Comparison of ENCODE assay signal across 9 mouse cellular contexts in the genomic region with DNA sequence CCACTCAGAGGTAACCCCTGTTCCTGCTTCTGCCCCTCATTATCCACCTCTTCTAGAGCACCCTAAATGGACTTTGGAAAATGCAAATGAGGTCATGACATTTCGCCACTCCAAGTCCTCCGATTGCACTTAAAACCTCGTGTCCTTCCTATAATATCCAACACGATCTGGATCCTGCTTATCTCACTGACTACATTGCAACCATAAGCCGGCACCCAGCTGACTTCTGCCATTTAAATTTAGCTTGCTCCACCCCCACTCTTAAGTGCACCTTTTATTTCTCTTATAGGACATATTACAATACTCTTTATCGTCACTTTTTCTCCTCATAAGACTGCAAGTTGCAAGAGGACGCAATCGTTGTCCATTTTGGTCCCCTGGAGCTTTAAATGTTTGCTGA. TPM values are rescaled to one million over a fixed set of nuclear protein-coding genes. Genes with fewer than 3 reads are reported as not detected.
A peak's percentile ranks its signal among the peaks of the same experiment; 100 is the strongest.
DNase-seq lines count a peak whose midpoint lies in the region; ATAC-seq and TF ChIP-seq lines count a peak whose summit lies in the region.
"Had no signal": no experiment of that assay in that cellular context is flagged by ENCODE, and none has a peak within 500 bp of the region (broad histone marks: within the 10 kb centered on the region; RNA-seq: fewer than 3 reads in every experiment).

No protein-coding gene starts in this region.

- WGBS in heart, postnatal 0 days = 65% methylated on average over 8 of the region's 8 CpGs
- WGBS in liver, embryonic 16.5 days (ENCODE audit: insufficient replicate concordance) = 59% methylated on average over 8 of the region's 8 CpGs

- in situ Hi-C loops in CH12.LX (cut with MboI; ENCODE audit: low pct_ligation_motif_present, low pct_unique_long_range_greater_than_20kb, low sequenced_read_pairs) = no loop called here

- H3K27ac ChIP-seq in CH12.LX (ENCODE audit: insufficient read depth, low read depth) = no peak overlapping the region
- peak overlapping the region; percentile 99 for H3K27ac ChIP-seq in heart, postnatal 0 days (ENCODE audit: low read depth)
- peak overlapping the region; percentile 95; the same call in 1 of the 2 replicates for H3K27ac ChIP-seq in liver, embryonic 16.5 days (ENCODE audit: low read length)

- H3K36me3 ChIP-seq in erythroblast, embryonic 14.5 days (ENCODE audit: control insufficient read depth) = peaks cover 26% of the 10 kb centered on the region
- peaks cover 9 to 46% of the 10 kb centered on the region in 2 experiments for H3K36me3 ChIP-seq in CH12.LX (replicated peaks in 1 of 2; ENCODE audit: control insufficient read depth in 1 of 2, insufficient read depth in 1 of 2, low read length in 1 of 2)
- peaks cover 31% of the 10 kb centered on the region for H3K36me3 ChIP-seq in heart, postnatal 0 days (replicated peaks; ENCODE audit: control insufficient read depth, insufficient read depth, low read length)
- peaks cover 3% of the 10 kb centered on the region; the same call in 1 of the 2 replicates for H3K36me3 ChIP-seq in liver, embryonic 16.5 days (ENCODE audit: control insufficient read depth, insufficient read depth)

- dilution Hi-C loops in CH12.LX (cut with MboI; ENCODE audit: extremely low pct_ligation_motif_present, extremely low pct_unique_long_range_greater_than_20kb, low sequenced_read_pairs) = no loop called here

- peak overlapping the region; percentile 65; the same call in 1 of the 2 replicates for H3K4me2 ChIP-seq in CH12.LX (ENCODE audit: insufficient read depth, low read depth, poor library complexity, severe bottlenecking)
- H3K4me2 ChIP-seq in heart, postnatal 0 days (ENCODE audit: low read depth, low read length) = peak overlapping the region; percentile 58
- H3K4me2 ChIP-seq in liver, embryonic 16.5 days (ENCODE audit: low read depth, low read length) = peak overlapping the region; percentile 78

- TF ChIP-seq RAD21 in CH12.LX (IDR thresholded peaks at IDR 0.05; ENCODE audit: low read depth, low read length) = no peak

- peaks cover 27% of the 10 kb centered on the region for H3K4me1 ChIP-seq in erythroblast, embryonic 14.5 days (ENCODE audit: control insufficient read depth)
- H3K4me1 ChIP-seq in CH12.LX (ENCODE audit: control insufficient read depth in 1 of 2, insufficient read depth in 2 of 2) = peaks cover 4 to 17% of the 10 kb centered on the region in 2 experiments
- peaks cover 8% of the 10 kb centered on the region for H3K4me1 ChIP-seq in heart, postnatal 0 days (ENCODE audit: control insufficient read depth, insufficient read depth)
- peaks cover 14% of the 10 kb centered on the region for H3K4me1 ChIP-seq in liver, embryonic 16.5 days (ENCODE audit: control insufficient read depth, low read depth, low read length)

- TF ChIP-seq CTCF in CH12.LX (conservative IDR thresholded peaks at IDR 0.05 in 1 of 2, IDR thresholded peaks at IDR 0.05 in 1 of 2; ENCODE audit: low read depth in 2 of 2, low read length in 2 of 2) = no peak
- no peak for TF ChIP-seq CTCF in heart, postnatal 0 days (IDR thresholded peaks at IDR 0.05; ENCODE audit: low read depth)

- no peak for TF ChIP-seq EP300 in CH12.LX (IDR thresholded peaks at IDR 0.05; ENCODE audit: low read length)
- no peak for TF ChIP-seq EP300 in heart, postnatal 0 days (IDR thresholded peaks at IDR 0.05; ENCODE audit: low read depth)

- H3K27me3 ChIP-seq in erythroblast, embryonic 14.5 days (ENCODE audit: control insufficient read depth) = no peaks in the 10 kb centered on the region
- H3K27me3 ChIP-seq in CH12.LX (replicated peaks) = no peaks in the 10 kb centered on the region
- H3K27me3 ChIP-seq in heart, postnatal 0 days (ENCODE audit: control insufficient read depth, insufficient read depth, low read length) = no peaks in the 10 kb centered on the region
- no peaks in the 10 kb centered on the region for H3K27me3 ChIP-seq in liver, embryonic 16.5 days (ENCODE audit: control insufficient read depth, insufficient read depth, low read depth, low read length)

- no peak for ATAC-seq in erythroblast, adult 5-6 weeks (replicated peaks; ENCODE audit: low FRiP score, poor library complexity, severe bottlenecking)
- ATAC-seq in heart, postnatal 0 days (ENCODE audit: insufficient read depth, low read depth) = no peak
- ATAC-seq in liver, embryonic 16.5 days (ENCODE audit: low read depth) = no peak

- peak overlapping the region; percentile 88 for H3K4me3 ChIP-seq in erythroblast, embryonic 14.5 days (replicated peaks)
- H3K4me3 ChIP-seq in CH12.LX (replicated peaks in 1 of 3; ENCODE audit: low read depth in 2 of 3, low read length in 2 of 3, poor library complexity in 1 of 3) = peak overlapping the region in 1 of 3 experiments; percentile 57
- H3K4me3 ChIP-seq in heart, postnatal 0 days (ENCODE audit: low read depth, low read length) = peak overlapping the region; percentile 81
- peak overlapping the region; percentile 88 for H3K4me3 ChIP-seq in liver, embryonic 16.5 days (ENCODE audit: low read depth, low read length)

- peak overlapping the region; percentile 96 for H3K9ac ChIP-seq in CH12.LX (ENCODE audit: insufficient read depth, low read depth)
- H3K9ac ChIP-seq in heart, postnatal 0 days (replicated peaks; ENCODE audit: low read depth, low read length) = peak overlapping the region; percentile 88; the same call in 1 of the 2 replicates
- H3K9ac ChIP-seq in liver, embryonic 16.5 days (ENCODE audit: low read depth, low read length) = no peak overlapping the region

- H3K9me3 ChIP-seq in erythroblast, embryonic 14.5 days (ENCODE audit: control insufficient read depth, low read length) = peaks cover 5% of the 10 kb centered on the region; the same call in 1 of the 2 replicates
- H3K9me3 ChIP-seq in CH12.LX (replicated peaks; ENCODE audit: low read length) = no peaks in the 10 kb centered on the region
- no peaks in the 10 kb centered on the region for H3K9me3 ChIP-seq in heart, postnatal 0 days (replicated peaks; ENCODE audit: control insufficient read depth, low read length)
- no peaks in the 10 kb centered on the region for H3K9me3 ChIP-seq in liver, embryonic 16.5 days (replicated peaks; ENCODE audit: control insufficient read depth, low read length)

- TF ChIP-seq POLR2A in CH12.LX (IDR thresholded peaks at IDR 0.05; ENCODE audit: low read depth, low read length) = no peak

- no peak for DNase-seq in CH12.LX (ENCODE audit: extremely low read depth)
- no peak for DNase-seq in heart, postnatal 0 days (ENCODE audit: low spot score)
- DNase-seq in frontal cortex, postnatal 36 days (ENCODE audit: low spot score in 2 of 2) = no peak
- no peak for DNase-seq in urinary bladder, postnatal 4 days (ENCODE audit: low spot score in 2 of 2)
- no peak for DNase-seq in cerebellum, adult 8-10 months

- 0 out of 2 replicates have a peak, but pooled peaks cover 5% of the 10 kb centered on the region for H3K79me2 ChIP-seq in CH12.LX (replicated peaks; ENCODE audit: control insufficient read depth, extremely low read depth, insufficient read depth, poor library complexity, severe bottlenecking)

RNA-seq across cellular contexts. Expression of gene Zfp784, which starts 0.8 kb away (rescaled TPM):
- 0.06 and 0.09 TPM in 2 replicates for polyA plus RNA-seq in erythroblast, embryonic 14.5 days (2012)
- not detected in 2 replicates for total RNA-seq in erythroblast, adult 5-6 weeks (2015; ENCODE audit: low replicate concordance)
- total RNA-seq in erythroblast, adult 5-6 weeks (2017; ENCODE audit: low replicate concordance) = 0.84 TPM in 1 of 2 replicates, not detected in the other
- 1.0 and 1.5 TPM in 2 replicates for total RNA-seq in CH12.LX (2012; rRNA removed)
- total RNA-seq in CH12.LX (2014; rRNA removed) = 0.72 and 1.1 TPM in 2 replicates
- 0.53 and 1.4 TPM in 2 replicates for polyA plus RNA-seq in CH12.LX (2012; ENCODE audit: insufficient read length, low read depth)
- total RNA-seq in heart, postnatal 0 days (2014; rRNA removed; ENCODE audit: low replicate concordance) = 7.2 and 8.3 TPM in 2 replicates
- polyA plus RNA-seq in heart, postnatal 0 days (2015; fragmentation: Nextera tagmentation; extraction: Ambion mirVana) = 8.0 and 8.2 TPM in 2 replicates
- polyA plus RNA-seq in liver, embryonic 16.5 days (2015; fragmentation: Nextera tagmentation; extraction: Ambion mirVana) = 1.3 and 1.7 TPM in 2 replicates

RNA-seq across cellular contexts. Expression of gene 4632433K11Rik, which starts 3.5 kb away (rescaled TPM):
- not detected in 2 replicates for polyA plus RNA-seq in erythroblast, embryonic 14.5 days (2012)
- not detected in 2 replicates for total RNA-seq in erythroblast, adult 5-6 weeks (2015; ENCODE audit: low replicate concordance)
- 0.60 TPM in 1 of 2 replicates, not detected in the other for total RNA-seq in erythroblast, adult 5-6 weeks (2017; ENCODE audit: low replicate concordance)
- total RNA-seq in CH12.LX (2012; rRNA removed) (not detected in 2 replicates), CH12.LX (2014; rRNA removed) (not detected in 2 replicates)
- not detected in 2 replicates for polyA plus RNA-seq in CH12.LX (2012; ENCODE audit: insufficient read length, low read depth)
- 0.99 TPM in 1 of 2 replicates, not detected in the other for total RNA-seq in heart, postnatal 0 days (2014; rRNA removed; ENCODE audit: low replicate concordance)
- not detected in 2 replicates for polyA plus RNA-seq in heart, postnatal 0 days (2015; fragmentation: Nextera tagmentation; extraction: Ambion mirVana)
- polyA plus RNA-seq in liver, embryonic 16.5 days (2015; fragmentation: Nextera tagmentation; extraction: Ambion mirVana) = not detected in 2 replicates
- polyA plus RNA-seq: small intestine, adult 2 months had no signal

RNA-seq across cellular contexts. Expression of gene Zfp580, which starts 13.9 kb away (rescaled TPM):
- polyA plus RNA-seq in erythroblast, embryonic 14.5 days (2012) = 0.10 and 0.26 TPM in 2 replicates
- not detected in 2 replicates for total RNA-seq in erythroblast, adult 5-6 weeks (2015; ENCODE audit: low replicate concordance)
- total RNA-seq in erythroblast, adult 5-6 weeks (2017; ENCODE audit: low replicate concordance) = 0.26 TPM in 1 of 2 replicates, not detected in the other
- total RNA-seq in CH12.LX (2012; rRNA removed) (1.6 and 2.6 TPM in 2 replicates), CH12.LX (2014; rRNA removed) (1.2 TPM in 2 replicates)
- polyA plus RNA-seq in CH12.LX (2012; ENCODE audit: insufficient read length, low read depth) = 9.4 and 15.6 TPM in 2 replicates
- total RNA-seq in heart, postnatal 0 days (2014; rRNA removed; ENCODE audit: low replicate concordance) = 15.0 TPM in 1 of 2 replicates, not detected in the other
- 14.7 and 16.6 TPM in 2 replicates for polyA plus RNA-seq in heart, postnatal 0 days (2015; fragmentation: Nextera tagmentation; extraction: Ambion mirVana)
- polyA plus RNA-seq in liver, embryonic 16.5 days (2015; fragmentation: Nextera tagmentation; extraction: Ambion mirVana) = 0.89 and 1.8 TPM in 2 replicates

RNA-seq across cellular contexts. Expression of gene Ccdc106, which starts 17.1 kb away (rescaled TPM):
- 0.06 TPM in 1 of 2 replicates, not detected in the other for polyA plus RNA-seq in erythroblast, embryonic 14.5 days (2012)
- not detected in 2 replicates for total RNA-seq in erythroblast, adult 5-6 weeks (2015; ENCODE audit: low replicate concordance)
- not detected in 2 replicates for total RNA-seq in erythroblast, adult 5-6 weeks (2017; ENCODE audit: low replicate concordance)
- total RNA-seq in CH12.LX (2012; rRNA removed) = 0.46 and 0.81 TPM in 2 replicates
- total RNA-seq in CH12.LX (2014; rRNA removed) = 0.30 and 0.52 TPM in 2 replicates
- polyA plus RNA-seq in CH12.LX (2012; ENCODE audit: insufficient read length, low read depth) = not detected in 2 replicates
- 1.0 and 2.8 TPM in 2 replicates for total RNA-seq in heart, postnatal 0 days (2014; rRNA removed; ENCODE audit: low replicate concordance)
- polyA plus RNA-seq in heart, postnatal 0 days (2015; fragmentation: Nextera tagmentation; extraction: Ambion mirVana) = 0.33 and 0.85 TPM in 2 replicates
- 0.16 and 0.40 TPM in 2 replicates for polyA plus RNA-seq in liver, embryonic 16.5 days (2015; fragmentation: Nextera tagmentation; extraction: Ambion mirVana)

RNA-seq across cellular contexts. Expression of gene Zfp865, which starts 17.3 kb away (rescaled TPM):
- polyA plus RNA-seq in erythroblast, embryonic 14.5 days (2012) = 1.7 and 1.8 TPM in 2 replicates
- 2.3 and 3.1 TPM in 2 replicates for total RNA-seq in erythroblast, adult 5-6 weeks (2015; ENCODE audit: low replicate concordance)
- 1.7 and 2.2 TPM in 2 replicates for total RNA-seq in erythroblast, adult 5-6 weeks (2017; ENCODE audit: low replicate concordance)
- total RNA-seq in CH12.LX (2012; rRNA removed) = 10.9 and 12.3 TPM in 2 replicates
- total RNA-seq in CH12.LX (2014; rRNA removed) = 3.7 and 4.0 TPM in 2 replicates
- polyA plus RNA-seq in CH12.LX (2012; ENCODE audit: insufficient read length, low read depth) = 18.3 and 21.0 TPM in 2 replicates
- total RNA-seq in heart, postnatal 0 days (2014; rRNA removed; ENCODE audit: low replicate concordance) = 17.6 and 24.9 TPM in 2 replicates
- polyA plus RNA-seq in heart, postnatal 0 days (2015; fragmentation: Nextera tagmentation; extraction: Ambion mirVana) = 1.8 and 2.0 TPM in 2 replicates
- 1.1 and 1.2 TPM in 2 replicates for polyA plus RNA-seq in liver, embryonic 16.5 days (2015; fragmentation: Nextera tagmentation; extraction: Ambion mirVana)
